Mouse (Mus musculus) forebrain, embryonic 10.5 days (tissue): ENCODE measurements at regions not wholly inside any gene's neighbourhood (a gene's known extent, or its start where the extent isn't known, plus 50 kb on each side); places are given as distances from the start of the nearest gene placed in this dataset.

Source experiments
- DNase-seq: peaks from one replicate; pipeline ENCODE4 v3.0.0-alpha.2; 2017; ENCODE audit warnings: low spot score; ENCODE audit errors: extremely low spot score
- H3K27ac ChIP-seq: fragments of 300-500 bp; sonication (generic); 2 replicates; pipeline ENCODE4 v1.5.1; 2016; ENCODE audit warnings: mild to moderate bottlenecking
- H3K27me3 ChIP-seq: fragments of 300-500 bp; sonication (generic); 2 replicates; pipeline ENCODE4 v1.6.1; 2016; ENCODE audit warnings: mild to moderate bottlenecking; ENCODE audit not compliant: poor library complexity, severe bottlenecking
- H3K36me3 ChIP-seq: fragments of 300-500 bp; sonication (generic); replicated peaks from 2 replicates; pipeline ENCODE4 v1.6.1; 2016; ENCODE audit warnings: mild to moderate bottlenecking, moderate library complexity
- H3K4me1 ChIP-seq: fragments of 300-500 bp; sonication (generic); 2 replicates; pipeline ENCODE4 v1.6.1; 2016
- H3K4me3 ChIP-seq: fragments of 300-500 bp; sonication (generic); 2 replicates; pipeline ENCODE4 v1.5.1; 2016; ENCODE audit warnings: mild to moderate bottlenecking, moderate library complexity
- H3K9me3 ChIP-seq: fragments of 300-500 bp; sonication (generic); 2 replicates; pipeline ENCODE4 v1.6.1; 2016; ENCODE audit warnings: mild to moderate bottlenecking, moderate library complexity
- WGBS: fragments of 180-500 bp; shearing (Covaris S2); methylation state at CpG from one replicate; pipeline ENCODE4 v1.1.7; 2016; 5-methylcytosine and 5-hydroxymethylcytosine counted together

DNA sequence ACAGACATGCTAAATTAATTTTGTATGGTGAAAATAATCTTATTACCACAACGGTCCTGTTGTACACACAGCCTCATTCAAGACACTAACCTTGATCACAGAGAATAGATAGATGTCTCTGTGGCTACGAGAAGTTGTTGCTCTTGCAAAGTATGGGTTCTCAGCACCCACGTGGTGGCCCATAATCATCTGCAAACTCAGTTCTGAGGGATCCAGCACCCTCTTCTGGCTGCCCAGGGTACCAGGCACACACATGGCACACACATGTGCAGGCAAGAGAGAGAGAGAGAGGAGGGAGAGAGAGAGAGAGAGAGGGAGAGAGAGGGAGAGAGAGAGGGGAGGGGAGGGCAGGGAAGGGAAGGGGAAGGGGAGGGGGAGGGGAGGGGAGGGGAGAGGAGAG lies 226.5 kb upstream of the Ccdc122 start:
- peaks cover 23% of the 10 kb centered on the region for H3K4me1 ChIP-seq
- peaks cover 12% of the 10 kb centered on the region for H3K27me3 ChIP-seq
- 93% methylated on average over 3 of the region's 3 CpGs for WGBS
- no peak overlapping the region for H3K4me3 ChIP-seq
- no peak for DNase-seq
- no peaks in the 10 kb centered on the region for H3K36me3 ChIP-seq
- H3K9me3 ChIP-seq: peaks cover 5% of the 10 kb centered on the region; the same call in 1 of the 2 replicates
- no peak overlapping the region for H3K27ac ChIP-seq

DNA sequence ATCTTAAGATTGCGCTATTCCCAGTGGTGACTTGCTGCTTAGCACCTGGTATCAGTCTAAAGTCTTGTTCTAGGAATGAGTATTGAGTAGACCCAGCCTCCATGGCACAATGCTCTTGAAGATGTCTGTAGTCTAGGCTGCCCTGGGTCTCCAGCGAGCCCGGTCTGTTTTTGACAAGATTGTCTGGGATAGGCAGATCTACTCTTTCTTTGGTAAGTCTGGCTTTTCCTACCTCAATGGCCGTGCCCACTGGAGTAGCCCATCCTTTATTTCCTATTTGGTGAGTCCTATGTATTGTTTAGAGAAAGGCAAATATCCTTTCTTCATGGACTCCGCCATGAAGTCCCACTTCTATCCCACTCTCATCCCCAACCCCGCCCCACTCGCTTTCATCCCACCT lies 227.2 kb upstream of the Ccdc122 start:
- 92% methylated on average over 7 of the region's 7 CpGs for whole genome bisulfite sequencing
- Histone ChIP-seq H3K36me3 (no peaks in the 10 kb centered on the region), H3K27me3 (peaks cover 12% of the 10 kb centered on the region), H3K9me3 (peaks cover 5% of the 10 kb centered on the region; the same call in 1 of the 2 replicates), H3K27ac (no peak overlapping the region), H3K4me3 (no peak overlapping the region), H3K4me1 (peaks cover 23% of the 10 kb centered on the region)
- no peak for DNase-seq

DNA sequence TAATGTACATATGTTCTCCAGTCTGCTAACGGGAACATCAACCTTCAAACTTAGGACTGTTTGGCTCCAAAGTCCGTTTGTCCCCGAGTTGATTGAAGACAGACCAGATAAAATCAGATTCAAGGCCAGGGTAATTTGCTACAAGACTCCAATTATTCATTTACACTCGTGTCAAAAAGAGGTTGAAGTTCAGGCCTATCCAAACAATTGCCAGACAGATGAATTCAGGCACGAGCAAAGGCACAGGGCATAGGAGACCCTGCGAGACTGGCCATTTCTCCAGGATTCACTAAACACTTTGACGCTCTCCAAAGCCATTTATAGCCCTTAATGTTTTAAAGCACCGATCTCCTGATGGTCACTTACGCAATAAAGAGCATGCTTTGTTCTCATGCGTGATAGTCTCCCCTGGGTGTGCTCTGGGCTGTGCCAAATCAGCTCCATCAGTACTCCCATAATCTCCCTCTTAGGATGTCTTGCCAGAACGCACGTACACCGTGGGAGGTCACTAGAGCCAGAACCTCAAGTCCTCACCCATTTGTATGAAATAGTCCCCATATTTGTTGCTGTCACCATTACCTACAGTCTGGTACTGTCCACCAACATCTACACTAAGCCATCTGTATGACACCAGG lies 231.3 kb upstream of the Ccdc122 start:
- Histone ChIP-seq H3K27me3 (no peaks in the 10 kb centered on the region), H3K9me3 (peaks cover 5% of the 10 kb centered on the region; the same call in 1 of the 2 replicates), H3K36me3 (no peaks in the 10 kb centered on the region), H3K4me3 (no peak overlapping the region), H3K4me1 (peaks cover 6% of the 10 kb centered on the region; the same call in 1 of the 2 replicates), H3K27ac (no peak overlapping the region)
- WGBS: 81% methylated on average over 13 of the region's 13 CpGs
- DNase-seq: no peak

DNA sequence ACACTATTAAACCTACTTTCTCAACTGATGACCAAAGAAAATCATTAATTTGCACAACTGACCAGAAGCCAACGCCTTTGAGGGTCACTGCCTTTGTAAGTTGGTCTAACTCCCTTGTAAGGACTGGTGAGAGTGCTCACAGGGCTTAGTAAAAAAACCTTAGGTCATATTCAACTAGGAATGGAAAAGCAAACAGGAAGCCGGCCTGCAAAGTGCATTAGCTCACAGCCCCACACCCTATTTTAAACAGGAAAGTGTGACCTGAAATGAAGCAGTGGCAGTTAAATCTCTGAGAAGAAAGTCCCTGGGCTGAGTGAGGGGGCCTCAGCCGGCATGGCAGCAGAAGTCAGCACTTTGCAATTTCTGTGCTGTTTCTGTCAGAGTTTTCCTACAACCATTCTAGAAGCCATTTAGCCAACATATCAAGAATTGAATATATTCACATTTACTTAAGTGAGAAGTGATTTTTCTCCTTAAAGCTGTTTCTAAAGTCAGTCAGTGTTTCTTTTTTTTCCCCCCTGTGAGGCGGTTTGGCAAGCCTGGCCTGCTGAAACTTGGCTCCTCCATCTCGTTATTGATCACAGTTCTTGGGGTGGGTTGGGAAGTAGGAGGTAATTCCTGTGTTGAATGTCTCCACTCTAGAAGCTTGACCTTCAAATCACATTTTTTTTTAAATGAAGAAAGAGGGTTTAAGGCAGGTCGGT lies 232.0 kb upstream of the Ccdc122 start:
- 78% methylated on average over 6 of the region's 6 CpGs for WGBS
- Histone ChIP-seq H3K9me3 (peaks cover 5% of the 10 kb centered on the region; the same call in 1 of the 2 replicates), H3K27me3 (no peaks in the 10 kb centered on the region), H3K4me1 (peaks cover 11% of the 10 kb centered on the region; the same call in 1 of the 2 replicates), H3K27ac (no peak overlapping the region), H3K4me3 (no peak overlapping the region), H3K36me3 (no peaks in the 10 kb centered on the region)
- DNase-seq: no peak

DNA sequence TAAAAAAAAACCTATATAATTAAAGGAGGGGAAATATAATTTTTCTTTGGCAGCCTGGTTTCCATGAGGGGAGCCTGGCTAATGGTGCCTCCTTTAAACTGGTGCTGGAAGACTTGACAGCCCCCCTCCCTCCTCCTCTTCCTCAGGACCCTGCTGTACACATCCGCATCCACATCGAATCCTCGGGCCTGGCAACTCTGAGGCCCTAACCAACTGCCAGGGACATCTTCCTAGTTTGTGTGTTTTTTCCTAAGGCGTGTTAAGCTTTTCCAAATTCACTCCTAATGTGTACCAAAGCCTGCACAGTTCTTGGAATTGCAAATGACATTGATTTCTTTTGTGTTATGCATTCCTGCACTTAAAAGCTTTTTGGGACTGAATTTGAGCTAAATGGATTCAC lies 236.4 kb upstream of the Ccdc122 start:
- DNase-seq: no peak

DNA sequence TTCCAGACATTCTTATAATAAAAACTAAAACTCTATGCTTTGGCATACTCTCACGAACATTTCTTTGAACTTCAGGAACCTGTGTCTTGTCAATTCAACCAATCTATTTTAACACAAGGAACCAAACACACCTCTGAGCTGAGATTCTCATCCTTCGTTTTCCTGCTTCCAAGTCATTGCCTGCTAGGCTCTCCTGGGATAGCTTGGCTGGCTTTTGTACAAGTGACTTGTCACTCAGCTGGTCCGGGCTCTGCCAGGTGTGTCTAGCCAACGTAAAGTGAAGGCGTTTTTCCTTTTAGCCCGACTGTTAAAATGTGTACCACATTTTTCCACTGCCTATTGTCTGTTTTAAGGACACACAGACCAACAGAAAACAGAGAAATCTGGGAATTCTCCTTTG lies 236.8 kb upstream of the Ccdc122 start:
- Histone ChIP-seq H3K4me3 (no peak overlapping the region), H3K36me3 (no peaks in the 10 kb centered on the region), H3K27ac (no peak overlapping the region), H3K27me3 (peaks cover 9% of the 10 kb centered on the region; the same call in 1 of the 2 replicates), H3K9me3 (no peaks in the 10 kb centered on the region), H3K4me1 (peaks cover 25% of the 10 kb centered on the region; the same call in 1 of the 2 replicates)
- 86% methylated on average over 6 of the region's 6 CpGs for WGBS
- DNase-seq: no peak

More for the DNA sequence above, 236.4 kb upstream of the Ccdc122 start:
- Histone ChIP-seq H3K27ac (no peak overlapping the region), H3K9me3 (no peaks in the 10 kb centered on the region), H3K4me3 (no peak overlapping the region), H3K27me3 (peaks cover 9% of the 10 kb centered on the region; the same call in 1 of the 2 replicates), H3K4me1 (peaks cover 21% of the 10 kb centered on the region; the same call in 1 of the 2 replicates), H3K36me3 (no peaks in the 10 kb centered on the region)
- 69% methylated on average over 4 of the region's 4 CpGs for WGBS

DNA sequence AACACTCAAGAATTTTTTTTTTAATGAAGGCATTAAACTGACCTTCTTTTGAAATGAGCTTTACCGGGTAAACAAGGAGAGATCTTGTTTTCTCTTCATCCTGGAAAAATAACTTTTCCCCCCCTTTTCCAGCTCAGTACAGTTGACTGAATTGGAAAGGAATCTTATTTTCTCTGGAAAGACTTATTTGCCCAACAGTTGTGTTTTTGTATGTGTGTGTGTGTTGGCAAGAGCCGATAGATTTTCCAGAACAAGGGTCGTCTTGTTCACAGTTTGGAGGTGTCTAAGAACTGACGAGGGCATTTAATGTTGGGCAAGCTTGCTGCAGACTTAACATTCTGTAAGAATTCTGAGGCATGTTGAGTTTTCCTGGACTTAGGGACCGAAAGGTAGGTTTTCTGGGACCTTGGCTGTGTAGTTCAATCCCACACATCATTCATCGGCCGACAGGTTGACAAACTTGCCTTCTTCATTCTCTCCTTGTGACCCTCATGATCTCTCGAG lies 237.6 kb upstream of the Ccdc122 start:
- H3K27ac ChIP-seq: no peak overlapping the region
- H3K4me1 ChIP-seq: peaks cover 25% of the 10 kb centered on the region; the same call in 1 of the 2 replicates
- H3K4me3 ChIP-seq: no peak overlapping the region
- no peaks in the 10 kb centered on the region for H3K36me3 ChIP-seq
- DNase-seq: no peak
- 93% methylated on average over 8 of the region's 8 CpGs for WGBS
- no peaks in the 10 kb centered on the region for H3K9me3 ChIP-seq
- peaks cover 9% of the 10 kb centered on the region; the same call in 1 of the 2 replicates for H3K27me3 ChIP-seq

DNA sequence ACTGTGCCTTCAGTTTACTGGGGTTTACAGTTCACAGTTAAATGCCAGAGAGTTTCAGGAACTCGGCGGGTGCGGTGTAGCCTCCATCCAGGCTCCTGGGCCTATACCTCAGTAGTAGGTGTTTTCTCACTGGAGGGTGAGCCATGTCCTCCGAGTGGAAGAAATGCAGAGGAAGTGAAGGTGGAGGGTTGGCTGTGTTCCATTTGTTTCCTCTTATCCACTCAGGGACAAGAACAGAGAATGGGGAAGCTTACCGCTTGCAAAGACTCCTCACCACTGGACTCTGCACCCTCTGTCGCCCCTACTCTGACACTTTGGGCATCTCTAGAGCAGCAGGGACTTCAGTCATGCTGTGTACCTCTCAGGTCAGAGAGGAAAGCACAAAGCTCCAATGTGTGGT lies 238.1 kb upstream of the Ccdc122 start:
- Histone ChIP-seq H3K36me3 (no peaks in the 10 kb centered on the region), H3K4me3 (no peak overlapping the region), H3K4me1 (peaks cover 25% of the 10 kb centered on the region; the same call in 1 of the 2 replicates), H3K27ac (0 out of 2 replicates have a peak overlapping the region, but pooled peaks have one; percentile 31), H3K9me3 (no peaks in the 10 kb centered on the region), H3K27me3 (peaks cover 9% of the 10 kb centered on the region; the same call in 1 of the 2 replicates)
- 84% methylated on average over 6 of the region's 6 CpGs for WGBS
- no peak for DNase-seq

DNA sequence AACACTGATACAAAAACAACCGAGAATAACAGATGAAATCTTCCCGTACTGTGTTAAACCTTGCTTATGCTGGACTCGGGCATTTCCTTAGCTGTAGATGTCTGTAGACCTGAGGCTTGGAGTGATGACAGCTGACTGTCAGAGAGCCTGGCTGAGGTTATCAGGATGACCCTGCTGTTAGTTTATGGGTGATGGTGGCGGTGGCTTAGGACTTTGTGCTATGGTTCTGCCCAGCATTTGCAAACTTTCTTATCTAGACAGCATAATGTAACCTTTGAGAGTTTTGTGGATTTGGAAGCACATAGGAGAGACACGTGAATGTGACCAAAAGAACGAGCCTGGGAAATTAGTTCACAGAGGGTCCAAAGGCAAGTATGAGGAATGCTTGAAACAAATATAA lies 239.1 kb upstream of the Ccdc122 start:
- Histone ChIP-seq H3K36me3 (no peaks in the 10 kb centered on the region), H3K27ac (no peak overlapping the region), H3K27me3 (peaks cover 9% of the 10 kb centered on the region; the same call in 1 of the 2 replicates), H3K4me1 (peaks cover 31% of the 10 kb centered on the region), H3K4me3 (no peak overlapping the region), H3K9me3 (no peaks in the 10 kb centered on the region)
- no peak for DNase-seq
- 91% methylated on average over 6 of the region's 6 CpGs for WGBS

DNA sequence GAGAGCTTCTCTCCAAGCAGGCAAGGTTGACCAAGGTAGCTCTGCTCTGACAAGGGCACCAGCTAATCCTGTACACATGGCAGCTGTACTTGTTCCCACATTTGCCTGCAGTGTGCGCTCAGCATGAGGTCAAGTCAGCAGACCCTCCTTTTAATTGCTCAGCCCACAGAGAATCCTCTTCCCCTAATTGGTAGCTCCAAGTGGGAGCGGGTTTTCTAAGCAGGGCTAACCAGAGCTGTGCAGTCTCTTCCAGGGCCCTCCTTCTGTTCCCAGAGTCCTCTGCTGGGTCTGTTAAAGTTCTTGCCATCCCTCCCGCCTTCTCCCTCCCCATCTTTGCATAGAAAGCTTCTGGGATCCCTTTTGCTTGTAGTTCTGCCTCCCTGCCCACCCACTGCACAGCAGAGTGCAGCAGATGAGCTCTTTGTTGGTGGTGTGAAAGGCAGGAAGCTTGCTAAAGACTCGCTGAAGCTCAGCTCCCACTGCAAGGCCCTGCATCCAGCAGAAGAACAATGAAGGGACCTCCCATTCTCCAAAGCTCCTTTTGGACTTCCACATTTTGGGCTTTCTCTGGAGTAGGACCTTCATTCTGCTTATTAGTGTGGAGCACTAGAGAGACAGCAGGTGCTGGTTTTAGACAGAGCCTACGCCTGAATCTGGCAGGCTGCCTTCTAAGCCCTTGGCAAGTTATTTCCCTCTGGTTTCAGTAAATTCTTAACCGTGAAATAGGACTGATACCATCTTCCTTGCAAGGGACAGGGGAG lies 235.3 kb upstream of the Serp2 start:
- no peaks in the 10 kb centered on the region for H3K36me3 ChIP-seq
- no peak overlapping the region for H3K4me3 ChIP-seq
- H3K9me3 ChIP-seq: no peaks in the 10 kb centered on the region
- H3K4me1 ChIP-seq: peaks cover 40% of the 10 kb centered on the region
- H3K27me3 ChIP-seq: peaks cover 7% of the 10 kb centered on the region; the same call in 1 of the 2 replicates
- WGBS: 11% methylated on average over 6 of the region's 6 CpGs
- peak; percentile 60 for DNase-seq
- H3K27ac ChIP-seq: peak overlapping the region; percentile 87

DNA sequence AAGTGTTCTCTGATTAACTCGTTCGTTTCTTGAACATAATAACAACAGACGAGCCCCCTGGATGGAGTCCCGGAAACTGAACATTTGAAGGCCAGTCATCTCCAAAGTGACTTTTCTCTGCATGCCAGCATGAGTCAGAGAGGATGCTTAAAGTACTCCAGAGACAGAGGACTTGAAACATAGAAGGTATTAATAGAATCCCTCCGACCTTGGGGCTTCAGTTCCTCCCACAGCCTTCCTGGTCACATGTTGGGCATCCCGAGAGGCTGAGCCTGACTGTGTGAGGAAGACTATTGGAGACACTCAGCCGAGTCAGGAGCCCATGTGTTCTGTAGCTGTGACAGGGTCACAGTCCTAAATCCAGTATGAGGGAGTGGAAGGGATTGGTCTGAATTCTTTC lies 232.7 kb upstream of the Serp2 start:
- Histone ChIP-seq H3K9me3 (no peaks in the 10 kb centered on the region), H3K4me1 (peaks cover 27% of the 10 kb centered on the region), H3K4me3 (no peak overlapping the region), H3K27me3 (no peaks in the 10 kb centered on the region), H3K36me3 (no peaks in the 10 kb centered on the region), H3K27ac (no peak overlapping the region)
- 79% methylated on average over 7 of the region's 7 CpGs for WGBS
- DNase-seq: no peak

DNA sequence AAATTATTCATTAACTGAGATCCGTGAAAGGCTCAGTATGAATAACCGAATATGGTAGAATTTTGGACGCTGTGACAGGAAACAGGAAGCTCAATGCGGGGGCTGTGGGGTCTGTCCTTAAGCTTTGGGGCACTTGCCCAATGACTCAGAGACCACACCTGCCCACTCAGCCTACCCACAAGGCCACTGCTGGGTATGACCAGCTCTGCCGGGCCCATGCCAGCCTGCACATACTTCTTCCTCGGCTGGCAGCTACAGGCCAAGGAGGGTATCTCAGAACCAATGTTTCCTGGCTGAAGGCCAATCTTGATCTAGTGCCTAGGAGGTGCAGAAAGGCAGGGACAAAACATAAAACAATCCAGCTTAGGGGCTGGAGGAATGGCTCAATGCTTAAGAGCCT lies 230.9 kb upstream of the Serp2 start:
- Histone ChIP-seq H3K36me3 (no peaks in the 10 kb centered on the region), H3K4me1 (peaks cover 19% of the 10 kb centered on the region), H3K4me3 (no peak overlapping the region), H3K27me3 (no peaks in the 10 kb centered on the region), H3K9me3 (no peaks in the 10 kb centered on the region), H3K27ac (no peak overlapping the region)
- 93% methylated on average over 6 of the region's 6 CpGs for WGBS
- no peak for DNase-seq
